Mouse (Mus musculus) heart, embryonic 14.5 days (tissue): ENCODE measurements around the gene Cep95. TPM values are rescaled to one million over a fixed set of nuclear protein-coding genes. Genes with fewer than 3 reads are reported as not detected.
A peak's percentile ranks its signal among the peaks of the same experiment; 100 is the strongest.

Experiments
- microRNA-seq: library from miRNA; unstranded; fragments of <30 nt; microRNA quantifications from one replicate; pipeline ENCODE4, GENCODE M21; 2016
- polyA plus RNA-seq: library from polyadenylated mRNA; unstranded; fragments of >200 nt; fragmentation: Nextera tagmentation; extraction: Ambion mirVana; gene quantifications from 2 replicates; pipeline ENCODE4 v1.2.1, GENCODE M21; 2014

The Cep95 gene
- polyA plus RNA-seq, 1 experiment from 2014 or later = 14.4 TPM

Small RNA genes within 50 kb of the gene (microRNA-seq; reads per million reads assigned to microRNA genes)
- not detected for gene Gm25994
- gene Mir3064 = 7.3 reads per million, percentile 19 among the genes with 10 or more reads in this experiment

Other genes with a start within 250 kb of the Cep95 start
- gene Tex2, start 175.8 kb upstream of the Cep95 start, polyA plus RNA-seq = 13.5 and 14.4 TPM in 2 replicates
- gene Pecam1, start 38.6 kb upstream of the Cep95 start, polyA plus RNA-seq = 69.9 and 79.5 TPM in 2 replicates
- 1.6 and 2.0 TPM in 2 replicates for gene Milr1, start 38.0 kb upstream of the Cep95 start, polyA plus RNA-seq
- 7.4 and 10.0 TPM in 2 replicates for gene Polg2, start 9.7 kb upstream of the Cep95 start, polyA plus RNA-seq
- gene Ddx5, start 67 bp upstream of the Cep95 start, polyA plus RNA-seq = 232 and 251 TPM in 2 replicates
- gene Smurf2, start 131.5 kb downstream of the Cep95 start, polyA plus RNA-seq = 16.5 and 17.4 TPM in 2 replicates
- gene Kpna2, start 210.3 kb downstream of the Cep95 start, polyA plus RNA-seq = 228 and 258 TPM in 2 replicates
- 3.1 and 4.1 TPM in 2 replicates for gene 1810010H24Rik, start 236.4 kb downstream of the Cep95 start, polyA plus RNA-seq